In genomic region chr11:101673010-101673642, GRCm38 (mm10) we compare ENCODE assay signal across 8 mouse cellular contexts. TPM values are rescaled to one million over a fixed set of nuclear protein-coding genes. Genes with fewer than 3 reads are reported as not detected.
A peak's percentile ranks its signal among the peaks of the same experiment; 100 is the strongest.
DNase-seq lines count a peak whose midpoint lies in the region; ATAC-seq and TF ChIP-seq lines count a peak whose summit lies in the region.

No protein-coding gene starts in this region.

- no peak overlapping the region for H3K27ac ChIP-seq in neural tube, embryonic 15.5 days (replicated peaks)
- peak overlapping the region; percentile 57 for H3K27ac ChIP-seq in kidney, adult 2 months (ENCODE audit: insufficient read depth, low read depth, low read length)
- H3K27ac ChIP-seq in stomach, postnatal 0 days (replicated peaks) = peak overlapping the region; percentile 61
- no peak overlapping the region for H3K27ac ChIP-seq in hindbrain, embryonic 11.5 days (ENCODE audit: low read depth, low read length)

- H3K27me3 ChIP-seq in neural tube, embryonic 15.5 days (replicated peaks) = no peaks in the 10 kb centered on the region
- no peaks in the 10 kb centered on the region for H3K27me3 ChIP-seq in kidney, adult 2 months (replicated peaks; ENCODE audit: control insufficient read depth, insufficient read depth, low read length)
- no peaks in the 10 kb centered on the region for H3K27me3 ChIP-seq in stomach, postnatal 0 days (ENCODE audit: control insufficient read depth, insufficient read depth, low read length)
- H3K27me3 ChIP-seq in hindbrain, embryonic 11.5 days (ENCODE audit: control insufficient read depth, insufficient read depth, low read length) = no peaks in the 10 kb centered on the region

- TF ChIP-seq EP300 in stomach, postnatal 0 days (optimal IDR thresholded peaks at IDR 0.05) = no peak

- no peak overlapping the region for H3K4me2 ChIP-seq in neural tube, embryonic 15.5 days
- H3K4me2 ChIP-seq in stomach, postnatal 0 days (replicated peaks; ENCODE audit: low read depth) = no peak overlapping the region
- no peak overlapping the region for H3K4me2 ChIP-seq in hindbrain, embryonic 11.5 days (replicated peaks; ENCODE audit: low read depth, low read length)

- H3K4me1 ChIP-seq in neural tube, embryonic 15.5 days = peaks cover 8% of the 10 kb centered on the region
- peaks cover 4% of the 10 kb centered on the region for H3K4me1 ChIP-seq in kidney, adult 2 months (ENCODE audit: control insufficient read depth, insufficient read depth, low read length)
- H3K4me1 ChIP-seq in stomach, postnatal 0 days (replicated peaks; ENCODE audit: control insufficient read depth, insufficient read depth) = peaks cover 3% of the 10 kb centered on the region; the same call in 1 of the 2 replicates
- no peaks in the 10 kb centered on the region for H3K4me1 ChIP-seq in hindbrain, embryonic 11.5 days (replicated peaks; ENCODE audit: control insufficient read depth, insufficient read depth, low read length)

- no peaks in the 10 kb centered on the region for H3K36me3 ChIP-seq in neural tube, embryonic 15.5 days
- no peaks in the 10 kb centered on the region for H3K36me3 ChIP-seq in kidney, adult 2 months (ENCODE audit: control insufficient read depth, insufficient read depth, low read length)
- no peaks in the 10 kb centered on the region for H3K36me3 ChIP-seq in stomach, postnatal 0 days (ENCODE audit: control insufficient read depth, insufficient read depth, low read length)
- no peaks in the 10 kb centered on the region for H3K36me3 ChIP-seq in hindbrain, embryonic 11.5 days (ENCODE audit: control insufficient read depth, insufficient read depth, low read length)

- H3K9me3 ChIP-seq in neural tube, embryonic 15.5 days (replicated peaks) = no peaks in the 10 kb centered on the region
- H3K9me3 ChIP-seq in stomach, postnatal 0 days (ENCODE audit: control insufficient read depth, low read length) = no peaks in the 10 kb centered on the region
- no peaks in the 10 kb centered on the region for H3K9me3 ChIP-seq in hindbrain, embryonic 11.5 days (ENCODE audit: control insufficient read depth, low read length)

- ATAC-seq in neural tube, embryonic 15.5 days (ENCODE audit: low FRiP score) = no peak
- peak; percentile 92 for ATAC-seq in frontal cortex, adult (ENCODE audit: low TSS enrichment)
- ATAC-seq in stomach, postnatal 0 days (ENCODE audit: low FRiP score, low TSS enrichment) = peak; percentile 63
- ATAC-seq in hindbrain, embryonic 11.5 days (ENCODE audit: low FRiP score) = no peak

- 35% methylated on average over 16 of the region's 16 CpGs for WGBS in neural tube, embryonic 15.5 days
- WGBS in kidney, adult 2 months = 41% methylated on average over 16 of the region's 16 CpGs
- 15% methylated on average over 16 of the region's 16 CpGs for WGBS in stomach, postnatal 0 days
- 47% methylated on average over 16 of the region's 16 CpGs for WGBS in hindbrain, embryonic 11.5 days

- TF ChIP-seq CTCF in kidney, adult 2 months (conservative IDR thresholded peaks at IDR 0.05; ENCODE audit: insufficient read depth, insufficient read length, low read depth, low read length) = no peak
- TF ChIP-seq CTCF in stomach, postnatal 0 days (IDR thresholded peaks at IDR 0.05; ENCODE audit: low read depth) = no peak

- H3K4me3 ChIP-seq in neural tube, embryonic 15.5 days (replicated peaks) = no peak overlapping the region
- H3K4me3 ChIP-seq in kidney, adult 2 months (ENCODE audit: insufficient read depth, low read depth, low read length) = no peak overlapping the region
- H3K4me3 ChIP-seq in stomach, postnatal 0 days (ENCODE audit: low read depth, low read length) = no peak overlapping the region
- no peak overlapping the region for H3K4me3 ChIP-seq in hindbrain, embryonic 11.5 days (ENCODE audit: low read depth, low read length)

- peak; percentile 24 for DNase-seq in neural tube, embryonic 10.5 days (ENCODE audit: extremely low spot score, low spot score)
- peak; percentile 62 for DNase-seq in kidney, adult 2 months
- DNase-seq in lung, adult 18-20 months = peak; percentile 81 to 88
- peak; percentile 47 for DNase-seq in stomach, postnatal 0 days (ENCODE audit: low spot score)
- no peak for DNase-seq in hindbrain, embryonic 11.5 days (ENCODE audit: low spot score)
- no peak for DNase-seq in urinary bladder, adult 2 months (ENCODE audit: low spot score)

- H3K9ac ChIP-seq in neural tube, embryonic 15.5 days (replicated peaks) = no peak overlapping the region
- no peak overlapping the region for H3K9ac ChIP-seq in stomach, postnatal 0 days (ENCODE audit: low read length)
- no peak overlapping the region for H3K9ac ChIP-seq in hindbrain, embryonic 11.5 days (ENCODE audit: low read depth, low read length)

- no peak for TF ChIP-seq POLR2A in kidney, adult 2 months (IDR thresholded peaks at IDR 0.05; ENCODE audit: low read depth, low read length)

RNA-seq across cellular contexts. Expression of gene Arl4d, which starts 7.8 kb away (rescaled TPM):
- polyA plus RNA-seq in neural tube, embryonic 15.5 days (2015; fragmentation: Nextera tagmentation; extraction: Ambion mirVana) = 8.1 and 9.1 TPM in 2 replicates
- polyA plus RNA-seq in kidney, adult 2 months (2012; rRNA removed) = 23.1 and 27.2 TPM in 2 replicates
- polyA plus RNA-seq in stomach, postnatal 0 days (2015; fragmentation: Nextera tagmentation; extraction: Ambion mirVana) = 9.5 and 10.0 TPM in 2 replicates
- polyA plus RNA-seq in hindbrain, embryonic 11.5 days (2014; fragmentation: Nextera tagmentation; extraction: Ambion mirVana) = 14.1 and 14.2 TPM in 2 replicates
- 41.9 and 52.2 TPM in 2 replicates for polyA plus RNA-seq in urinary bladder, adult 2 months (2012; rRNA removed)

RNA-seq across cellular contexts. Expression of gene Rdm1, which starts 46.1 kb away (rescaled TPM):
- 14.1 and 19.8 TPM in 2 replicates for polyA plus RNA-seq in neural tube, embryonic 15.5 days (2015; fragmentation: Nextera tagmentation; extraction: Ambion mirVana)
- 41.0 and 45.7 TPM in 2 replicates for polyA plus RNA-seq in kidney, adult 2 months (2012; rRNA removed)
- polyA plus RNA-seq in stomach, postnatal 0 days (2015; fragmentation: Nextera tagmentation; extraction: Ambion mirVana) = 18.9 and 20.9 TPM in 2 replicates
- 34.5 and 35.5 TPM in 2 replicates for polyA plus RNA-seq in hindbrain, embryonic 11.5 days (2014; fragmentation: Nextera tagmentation; extraction: Ambion mirVana)
- 34.4 and 37.5 TPM in 2 replicates for polyA plus RNA-seq in urinary bladder, adult 2 months (2012; rRNA removed)

RNA-seq across cellular contexts. Expression of gene Dhx8, which starts 59.6 kb away (rescaled TPM):
- 28.7 and 29.9 TPM in 2 replicates for polyA plus RNA-seq in neural tube, embryonic 15.5 days (2015; fragmentation: Nextera tagmentation; extraction: Ambion mirVana)
- polyA plus RNA-seq in kidney, adult 2 months (2012; rRNA removed) = 9.8 and 10.6 TPM in 2 replicates
- 12.6 and 12.8 TPM in 2 replicates for polyA plus RNA-seq in stomach, postnatal 0 days (2015; fragmentation: Nextera tagmentation; extraction: Ambion mirVana)
- 37.0 and 39.9 TPM in 2 replicates for polyA plus RNA-seq in hindbrain, embryonic 11.5 days (2014; fragmentation: Nextera tagmentation; extraction: Ambion mirVana)
- 14.7 and 15.4 TPM in 2 replicates for polyA plus RNA-seq in urinary bladder, adult 2 months (2012; rRNA removed)

Comparison
In these comparisons a context has a peak if more than half of its experiments do, and no peak if none do; other contexts are left out.
1. DNase-seq: peak in neural tube, embryonic 10.5 days (single experiment), kidney, adult 2 months (single experiment), lung, adult 18-20 months (2 of 2) and stomach, postnatal 0 days (single experiment); none in hindbrain, embryonic 11.5 days (single experiment) and urinary bladder, adult 2 months (single experiment).
2. ATAC-seq: peak in frontal cortex, adult (single experiment) and stomach, postnatal 0 days (single experiment); none in neural tube, embryonic 15.5 days (single experiment) and hindbrain, embryonic 11.5 days (single experiment).
3. H3K27ac ChIP-seq: peak in kidney, adult 2 months (single experiment) and stomach, postnatal 0 days (single experiment); none in neural tube, embryonic 15.5 days (single experiment) and hindbrain, embryonic 11.5 days (single experiment).